Mouse (Mus musculus): ENCODE measurements around the gene Ifnar2.

The Ifnar2 gene

DNA sequence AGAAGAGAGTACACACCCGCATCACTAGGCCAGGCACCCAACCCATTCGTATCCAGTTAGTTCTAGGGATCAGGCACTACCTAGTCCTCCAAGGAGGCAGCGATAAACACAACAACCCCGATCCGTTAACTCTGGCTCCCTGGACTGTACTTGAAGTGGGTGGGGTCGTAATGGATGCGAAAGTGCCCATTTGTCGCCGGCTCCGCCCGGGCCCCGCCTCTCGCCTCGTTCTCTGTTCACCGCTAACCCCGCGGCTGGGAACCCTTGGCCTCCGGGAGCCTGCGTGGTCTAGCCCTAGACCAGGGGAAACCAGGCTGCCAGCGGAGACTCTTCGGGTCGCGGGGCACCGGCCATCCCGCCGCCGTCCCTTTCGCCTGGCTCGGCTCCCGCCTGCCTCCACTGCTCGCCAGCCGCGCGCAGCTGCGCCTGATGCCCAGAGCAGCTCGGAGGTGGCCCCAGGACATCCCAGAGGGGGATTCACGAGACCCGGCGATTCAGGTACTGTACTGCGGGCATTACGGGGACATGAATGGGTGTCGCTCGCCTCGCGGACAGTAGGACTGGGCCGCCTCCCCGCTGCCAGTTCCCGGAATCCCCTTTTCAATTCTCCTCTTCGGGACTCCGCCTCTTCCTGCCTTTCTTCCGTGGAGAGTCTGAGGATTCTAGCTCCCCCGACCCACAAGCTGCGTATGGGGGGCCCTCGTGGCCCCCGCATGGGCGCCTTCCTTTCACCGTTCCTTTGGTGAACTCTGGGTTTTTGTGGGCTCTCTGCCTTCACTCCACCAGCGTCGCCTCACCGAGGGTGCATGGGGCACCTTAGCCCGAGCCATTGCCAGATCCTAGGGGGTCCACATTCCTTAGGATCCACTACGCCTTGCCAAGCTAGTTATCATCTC lies at the start of gene Ifnar2:
Gene Ifnar2 (plus strand): TSS at position 207 of the 896 bp plus-strand sequence.
- peak; percentile 88 to 94 for DNase-seq

DNA sequence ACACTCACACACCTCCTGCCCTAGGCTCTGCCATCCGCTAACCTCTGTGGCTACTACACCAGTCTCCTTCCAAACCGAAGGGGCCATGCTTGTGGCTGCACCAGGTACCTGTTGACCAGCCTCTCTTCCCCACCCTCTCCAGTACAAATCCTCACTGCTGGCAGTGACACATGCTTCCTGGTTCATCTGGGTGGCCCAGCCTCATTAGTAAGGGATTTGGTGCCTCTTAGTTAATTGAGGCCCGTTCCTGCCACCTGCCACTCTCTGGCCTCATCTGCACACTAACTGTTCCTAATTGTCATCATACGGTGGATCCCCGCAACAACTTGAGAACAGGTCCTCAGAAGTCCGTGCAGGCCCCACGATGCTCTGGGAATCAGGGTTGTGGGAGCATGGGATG lies 45.0 kb upstream of the Ifnar2 start:
- DNase-seq: no peak

DNA sequence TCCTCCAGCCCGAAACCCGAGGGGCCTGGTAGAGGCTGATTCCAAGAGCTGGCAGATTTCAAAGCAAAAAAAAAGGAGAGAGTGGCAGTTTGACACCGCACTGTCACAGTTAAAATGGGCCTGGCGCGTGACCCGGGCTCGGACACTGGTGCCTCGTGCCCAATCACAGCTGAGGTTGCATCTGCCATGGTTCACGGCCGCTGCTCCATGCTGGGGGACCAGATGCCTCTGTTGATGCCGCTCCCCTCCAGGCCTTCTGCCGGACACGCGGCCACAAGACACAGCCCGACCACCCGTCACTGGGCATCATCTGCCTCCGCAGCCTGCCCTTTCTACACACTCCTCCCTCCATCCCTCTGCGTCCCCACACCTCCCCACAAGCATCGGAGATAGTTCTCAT lies 43.7 kb upstream of the Ifnar2 start:
- DNase-seq: no peak

DNA sequence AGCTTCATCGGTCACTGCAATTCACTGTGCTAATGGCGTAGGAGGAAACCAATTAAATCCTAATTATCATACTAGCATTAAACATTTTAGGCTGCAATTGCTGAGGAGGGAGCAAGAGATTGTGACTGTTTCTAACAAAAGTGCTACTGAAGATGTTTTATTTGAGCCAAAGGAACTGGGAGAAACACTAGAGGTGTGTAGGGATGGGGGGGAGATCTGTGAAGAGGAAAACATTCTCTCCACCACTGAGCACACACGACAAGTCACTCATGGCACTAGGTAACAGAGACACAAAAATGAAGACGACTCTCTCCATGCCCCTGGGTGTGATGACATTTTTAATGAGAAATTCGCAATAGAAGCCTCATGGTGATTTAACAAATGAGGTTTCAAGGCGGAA lies 42.1 kb upstream of the Ifnar2 start:
- no peak for DNase-seq

DNA sequence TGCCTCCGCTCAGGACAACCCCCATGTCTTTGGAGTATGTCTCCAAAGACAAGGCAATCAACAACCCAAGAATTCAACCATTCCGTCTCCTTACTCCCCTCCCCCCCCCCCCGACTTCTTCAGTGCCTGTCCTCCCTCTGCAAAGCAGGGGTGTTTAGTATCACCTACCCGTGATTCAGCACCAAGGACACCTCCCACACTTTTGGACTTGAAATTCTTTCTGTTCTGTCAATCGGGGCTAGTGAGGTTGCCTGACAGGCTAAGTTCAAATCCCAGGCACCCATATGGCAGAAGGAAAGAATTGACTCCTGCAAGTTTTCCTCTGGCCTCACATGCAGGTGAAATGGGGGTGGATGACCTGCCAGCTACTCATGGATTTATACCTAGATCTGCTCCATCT lies 41.4 kb upstream of the Ifnar2 start:
- DNase-seq: no peak

DNA sequence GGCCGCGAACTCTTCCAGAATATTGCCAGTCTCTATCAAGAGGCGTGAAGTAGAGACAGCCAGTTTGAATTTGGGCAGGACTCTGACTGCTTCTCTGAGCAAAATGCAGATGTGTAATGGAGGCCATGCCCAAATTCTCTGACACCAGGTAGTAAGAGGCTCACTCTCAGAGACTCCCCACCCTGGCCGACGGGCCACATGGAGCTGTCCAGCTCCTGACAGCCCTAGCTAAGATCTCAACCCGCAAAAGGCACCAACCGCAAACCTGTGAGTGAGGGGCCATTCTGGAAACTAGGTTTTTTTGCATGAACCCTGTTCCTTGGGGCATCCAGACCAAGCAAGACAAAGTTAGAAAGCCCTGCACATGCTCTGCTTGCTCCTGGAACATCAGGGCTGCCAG lies 39.7 kb upstream of the Ifnar2 start:
- DNase-seq: no peak

DNA sequence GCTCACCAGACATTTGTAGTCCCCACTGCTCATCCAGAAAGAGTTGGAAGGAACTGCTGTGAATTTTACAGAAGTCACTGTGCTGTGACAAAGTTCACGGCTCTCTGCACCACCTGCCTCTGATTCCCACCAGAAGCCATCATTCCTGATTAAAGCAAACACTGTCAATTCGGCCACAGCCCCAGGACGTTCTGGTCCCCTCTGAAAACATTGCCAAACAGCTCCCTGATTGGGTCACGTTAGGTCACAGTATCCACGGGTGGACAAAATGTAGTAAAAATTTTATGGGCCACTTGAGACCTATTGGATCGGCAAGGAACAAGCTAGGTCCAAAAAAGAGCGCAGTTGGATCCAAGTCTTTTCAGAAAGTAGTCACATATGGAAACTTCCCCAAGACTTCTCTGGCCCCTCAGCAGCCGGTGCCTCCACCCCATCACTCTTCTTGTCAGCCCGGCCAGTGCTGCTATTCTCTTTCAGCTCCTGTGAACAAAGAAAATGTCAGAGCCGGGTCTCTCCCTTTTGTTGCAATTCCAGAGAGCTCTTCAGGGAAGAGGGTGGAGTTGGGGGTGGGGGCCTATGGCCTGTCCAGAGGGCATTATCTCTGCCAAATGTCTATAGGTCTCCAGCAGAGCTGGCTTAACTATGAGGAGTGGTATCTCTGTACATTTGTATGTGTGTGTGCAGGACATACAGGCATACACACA lies 38.2 kb upstream of the Ifnar2 start:
- no peak for DNase-seq

DNA sequence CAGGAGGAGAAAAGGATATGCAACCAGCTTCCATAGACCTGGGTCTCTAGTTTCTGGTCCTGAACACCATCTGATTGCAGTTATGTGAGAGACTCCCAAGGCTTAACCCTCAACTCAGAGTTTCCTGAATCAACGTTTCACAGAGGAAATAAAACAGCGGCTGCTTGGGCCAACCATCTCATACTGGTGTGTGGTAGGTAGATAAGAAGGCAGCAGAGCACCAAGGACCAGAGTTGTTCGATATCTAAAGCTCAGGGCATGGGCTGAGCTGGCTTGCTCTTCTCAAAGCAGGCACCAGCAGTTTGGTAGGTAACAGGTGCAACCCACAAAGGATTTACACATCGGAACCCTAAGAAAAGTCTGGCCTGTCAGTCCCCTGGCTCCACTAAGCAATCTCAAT lies 35.8 kb upstream of the Ifnar2 start:
- DNase-seq: no peak

DNA sequence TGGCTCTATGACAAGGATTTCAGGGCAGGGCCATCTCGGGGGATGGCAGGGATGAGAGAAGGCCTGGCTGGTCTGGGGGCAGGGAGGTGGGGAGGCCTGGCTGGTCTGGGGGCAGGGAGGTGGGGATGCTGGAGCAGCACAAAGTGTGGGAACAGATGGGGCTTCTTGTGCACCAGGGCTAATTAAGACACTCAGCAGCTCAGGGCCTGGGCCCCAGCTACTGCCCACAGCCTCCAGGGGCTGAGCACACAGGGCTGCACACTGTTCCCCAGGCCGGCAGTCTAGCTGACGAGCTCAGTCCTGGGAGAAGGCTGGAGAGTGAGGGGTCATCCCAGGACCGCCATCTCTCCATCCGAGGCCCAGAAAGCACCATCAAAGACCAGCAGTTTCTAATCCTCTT lies 35.1 kb upstream of the Ifnar2 start:
- no peak for DNase-seq

DNA sequence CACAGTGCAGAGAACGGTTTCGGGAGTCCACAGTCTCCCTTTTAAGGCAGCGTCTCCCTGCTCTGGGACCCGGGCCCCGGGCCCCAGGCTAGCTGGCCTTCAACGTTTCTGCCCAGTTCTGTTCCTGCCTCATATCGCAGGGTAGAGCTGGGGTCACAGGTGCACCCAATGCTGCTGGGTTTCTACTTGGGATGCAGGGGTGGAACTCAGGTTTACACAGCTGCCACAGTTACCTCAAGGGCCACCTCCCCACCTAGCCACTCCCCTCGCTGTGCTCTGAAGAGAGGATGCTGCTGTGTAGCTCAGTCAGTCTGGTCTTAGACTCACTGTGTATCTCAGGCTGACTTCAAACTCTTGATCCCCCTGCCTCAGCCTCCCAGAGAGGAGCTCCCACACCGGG lies 26.1 kb upstream of the Ifnar2 start:
- DNase-seq: no peak

DNA sequence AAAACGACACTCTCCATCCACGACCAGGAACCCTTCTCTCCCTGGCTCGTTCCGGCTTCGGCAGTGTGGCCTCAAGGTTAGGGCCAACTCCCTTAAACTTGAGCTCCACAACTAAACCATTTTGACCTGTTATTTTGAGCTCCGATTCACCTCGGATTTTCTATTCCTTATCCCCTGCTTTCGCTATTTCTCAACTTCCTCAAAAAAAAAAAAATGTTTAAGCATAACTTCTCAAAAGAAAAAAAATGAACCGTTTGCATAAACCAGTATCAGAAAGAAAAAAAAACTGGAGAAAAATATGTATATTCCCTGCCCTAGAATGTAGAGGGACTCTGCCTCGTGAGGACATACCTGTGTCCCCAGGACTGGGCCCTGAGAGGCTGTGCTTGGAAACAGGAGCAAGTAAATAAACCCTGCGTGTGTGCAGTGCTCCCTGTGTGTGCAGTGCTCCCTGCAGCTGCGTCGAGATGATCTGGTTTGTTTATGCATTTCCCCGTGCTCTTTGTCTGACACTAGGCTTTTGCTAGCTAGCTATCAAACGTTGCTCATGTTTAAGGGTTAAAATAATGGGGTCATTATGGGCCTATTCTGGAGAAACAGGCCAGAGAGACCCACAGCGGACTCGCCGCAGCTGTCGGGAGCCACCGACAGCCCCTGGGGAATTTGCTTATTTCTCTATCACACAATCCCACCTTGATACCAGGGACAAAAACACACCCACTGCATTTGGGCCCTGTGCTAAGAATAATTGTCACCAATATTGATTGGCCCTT lies 24.9 kb upstream of the Ifnar2 start:
- no peak for DNase-seq

DNA sequence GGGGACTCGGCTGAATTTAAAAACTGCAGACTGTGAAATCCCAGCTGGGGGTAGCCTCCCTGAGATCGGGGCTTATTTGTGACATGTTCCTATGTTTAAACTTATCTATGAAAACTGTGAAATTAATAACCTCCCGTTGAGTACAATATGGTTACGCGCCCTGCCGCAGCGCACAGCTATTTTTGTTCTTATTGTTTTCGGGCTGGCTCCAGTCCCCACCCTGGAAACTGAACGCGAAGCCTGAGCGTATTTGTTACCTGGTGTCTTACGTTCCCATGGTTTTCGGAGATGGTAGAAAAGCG lies 24.4 kb upstream of the Ifnar2 start:
- no peak for DNase-seq

DNA sequence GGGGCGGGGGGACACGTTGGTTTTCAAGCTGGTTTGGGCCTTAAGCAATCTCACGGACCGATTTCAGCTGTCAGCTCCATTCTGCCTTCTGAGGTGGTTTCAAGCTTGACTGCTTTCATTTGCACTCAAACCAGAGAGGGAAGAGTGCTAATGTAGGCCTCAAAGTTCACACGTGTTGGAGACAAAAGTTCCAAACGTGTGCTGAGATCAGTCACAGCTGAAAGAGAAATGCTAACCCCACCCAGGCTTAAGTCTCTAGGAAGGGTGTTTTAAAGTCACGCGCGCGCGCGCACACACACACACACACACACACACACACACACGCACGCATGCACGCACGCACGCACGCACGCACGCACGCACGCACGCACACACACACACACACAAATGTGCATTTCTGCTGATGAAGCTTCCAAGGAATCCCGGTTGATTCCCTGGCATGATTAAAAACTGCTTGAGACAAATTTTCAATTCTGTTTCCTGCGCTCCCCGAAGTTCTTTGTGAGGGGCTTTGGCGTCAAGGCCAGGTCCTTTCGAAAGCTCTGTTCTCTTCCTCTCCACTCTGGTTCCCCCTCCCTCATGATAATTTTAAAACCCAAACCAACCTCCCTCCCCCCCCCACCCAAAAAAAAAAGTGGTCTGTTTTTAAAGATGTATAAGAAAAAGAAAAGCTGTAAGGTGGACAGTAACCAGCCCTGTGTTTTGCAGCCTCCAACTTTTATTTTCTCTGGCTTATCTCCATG lies 23.8 kb upstream of the Ifnar2 start:
- no peak for DNase-seq

DNA sequence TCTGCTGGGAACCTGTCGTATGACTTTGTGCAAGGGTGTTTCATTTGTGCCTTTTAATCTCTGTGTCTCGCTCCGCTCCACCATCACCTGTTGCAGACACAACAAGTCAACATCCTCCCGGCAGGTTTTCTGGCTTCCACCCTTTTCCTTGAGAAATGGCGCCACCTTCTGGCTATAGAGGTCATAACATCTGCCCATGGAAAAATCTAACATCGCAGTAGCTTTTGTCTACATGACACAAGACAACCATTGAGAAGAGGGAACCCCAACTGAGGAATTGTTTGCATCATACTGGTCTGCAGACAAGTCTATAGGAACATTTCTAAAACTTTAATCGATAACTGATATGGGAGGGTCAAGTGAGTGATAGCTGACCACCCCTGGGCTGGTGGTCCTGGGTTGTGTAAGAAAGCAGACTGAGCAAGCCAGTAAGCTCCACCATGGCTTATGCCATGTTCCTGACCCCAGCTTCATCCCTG lies 20.5 kb upstream of the Ifnar2 start:
- DNase-seq: peak in 1 of 2 experiments; percentile 80

DNA sequence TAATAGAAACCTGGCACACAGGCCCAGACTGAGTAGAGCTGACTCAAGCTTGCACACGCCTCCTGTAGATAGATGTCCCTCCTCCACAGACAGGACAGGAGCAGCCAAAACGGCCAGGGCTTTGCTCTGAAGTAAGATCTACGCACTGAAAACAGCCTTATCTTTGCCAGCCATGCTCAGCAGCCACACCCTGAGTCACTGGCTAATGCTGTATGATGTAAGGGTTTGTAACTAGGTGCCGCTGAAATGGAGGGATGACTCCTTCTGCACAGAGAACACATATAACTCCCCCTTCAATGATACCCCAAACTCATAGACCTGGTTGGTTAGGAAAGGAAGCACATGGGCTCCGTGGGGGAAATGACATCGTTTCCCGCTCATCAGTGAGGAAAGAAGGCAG lies 19.8 kb upstream of the Ifnar2 start:
- DNase-seq: no peak

DNA sequence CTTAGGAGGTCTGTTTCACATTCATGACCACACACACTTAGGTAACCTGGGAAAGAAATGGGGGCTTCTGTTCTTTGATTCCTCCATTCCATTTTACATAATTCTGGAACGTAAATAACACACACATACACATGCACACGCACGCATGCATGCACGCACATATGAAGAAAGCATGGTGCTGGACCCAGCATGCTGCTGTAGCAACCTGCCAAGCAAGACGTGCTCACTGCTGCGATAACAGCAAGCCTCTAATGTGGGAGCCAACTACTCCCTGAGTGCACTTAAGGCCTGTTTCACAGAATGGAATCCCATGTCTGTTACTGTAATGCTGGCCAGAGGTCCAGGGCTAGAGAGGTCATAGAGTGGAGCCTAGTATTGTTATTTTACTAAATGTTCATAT lies 19.4 kb upstream of the Ifnar2 start:
- DNase-seq: no peak

DNA sequence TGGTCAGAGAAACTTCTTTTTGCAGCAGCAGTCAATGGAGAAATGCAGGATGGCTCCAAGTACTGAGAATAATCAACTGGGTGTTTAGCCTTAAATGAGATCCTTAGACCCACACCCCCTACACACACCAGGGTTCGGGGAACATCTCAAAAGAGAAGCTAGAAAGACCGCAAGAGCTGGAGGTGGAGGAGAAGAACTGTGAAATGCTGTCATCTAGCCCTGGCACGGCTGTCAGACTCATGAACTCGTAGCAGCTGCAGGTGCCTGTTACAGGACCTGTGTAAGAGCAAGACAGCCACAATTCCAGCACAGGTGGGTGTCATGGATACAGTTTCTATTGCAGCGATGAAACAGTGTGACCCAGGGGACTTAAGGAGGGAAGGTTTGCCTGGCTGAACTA lies 18.9 kb upstream of the Ifnar2 start:
- no peak for DNase-seq

DNA sequence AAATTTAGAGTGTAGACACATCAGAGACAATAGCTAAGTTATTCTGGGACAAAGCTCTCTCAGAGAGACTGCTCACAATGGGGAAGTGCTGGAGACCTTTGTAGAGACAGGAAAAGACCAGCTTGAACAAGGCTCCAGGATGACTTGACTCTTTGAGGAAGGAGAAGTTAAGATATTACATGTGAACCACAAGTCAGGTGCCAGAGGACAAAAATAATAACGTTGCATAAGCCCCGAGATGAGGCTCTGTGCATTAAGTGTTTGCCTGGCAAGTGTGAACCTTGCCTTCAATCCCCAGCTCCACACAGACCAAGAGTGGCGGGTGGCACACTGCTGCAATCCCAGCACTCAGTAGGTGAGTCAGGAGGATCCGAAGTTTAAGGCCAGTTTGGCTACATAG lies 18.0 kb upstream of the Ifnar2 start:
- no peak for DNase-seq

DNA sequence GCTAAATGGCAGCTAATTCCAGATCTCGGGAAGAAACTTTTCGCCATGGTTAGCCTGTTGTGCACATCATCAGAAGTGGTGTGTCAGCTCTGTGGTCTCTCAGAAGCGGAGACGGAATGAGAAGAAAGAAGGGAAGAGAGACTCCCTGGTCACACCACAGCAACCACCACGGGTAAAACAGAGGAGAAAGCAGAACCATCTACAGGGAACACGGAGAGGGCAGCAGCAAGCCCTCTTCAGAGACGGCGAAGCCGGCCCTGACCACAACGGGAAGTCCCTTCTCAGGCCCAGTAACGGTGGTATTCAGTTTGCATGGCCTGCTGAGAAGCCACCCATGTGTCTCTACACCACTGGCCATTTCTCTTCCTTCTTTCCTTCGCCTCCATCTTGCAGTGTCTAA lies 17.4 kb upstream of the Ifnar2 start:
- peak in 1 of 2 experiments; percentile 52 for DNase-seq

DNA sequence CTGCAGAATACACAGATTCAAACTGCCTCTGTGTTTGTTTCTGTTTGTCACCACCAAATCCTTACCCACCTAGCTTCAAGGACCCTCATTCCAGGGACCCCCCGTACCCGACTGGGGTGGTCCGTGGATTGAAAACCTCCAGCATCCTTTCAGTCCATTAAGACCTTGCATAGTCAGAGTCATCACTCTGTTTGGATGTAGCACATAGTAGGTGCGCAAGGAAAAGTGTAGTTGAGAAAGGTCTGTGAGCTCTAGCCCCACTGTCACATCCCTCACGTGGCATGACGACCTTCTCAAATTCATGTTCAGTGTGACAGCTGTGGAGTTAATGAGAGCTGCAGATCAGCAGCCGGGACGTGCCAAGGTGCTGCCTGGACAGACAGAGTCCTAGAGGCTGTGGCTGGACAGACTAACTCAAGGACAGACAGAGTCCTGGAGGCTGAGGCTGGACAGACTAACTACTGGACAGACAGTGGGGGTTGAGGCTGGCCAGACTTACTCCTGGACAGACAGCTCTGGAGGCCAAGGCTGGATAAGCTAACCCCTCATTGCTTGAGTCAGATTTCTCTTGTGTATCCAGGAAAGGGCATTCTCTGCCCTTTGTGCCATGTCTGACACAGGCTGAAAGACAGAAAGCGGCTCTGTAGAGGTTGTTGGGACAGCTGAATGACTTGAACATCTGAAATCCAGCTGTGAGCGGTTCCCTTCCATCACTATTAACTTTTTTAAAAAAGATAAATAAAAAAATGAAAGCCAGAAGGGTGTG lies 15.6 kb upstream of the Ifnar2 start:
- no peak for DNase-seq

DNA sequence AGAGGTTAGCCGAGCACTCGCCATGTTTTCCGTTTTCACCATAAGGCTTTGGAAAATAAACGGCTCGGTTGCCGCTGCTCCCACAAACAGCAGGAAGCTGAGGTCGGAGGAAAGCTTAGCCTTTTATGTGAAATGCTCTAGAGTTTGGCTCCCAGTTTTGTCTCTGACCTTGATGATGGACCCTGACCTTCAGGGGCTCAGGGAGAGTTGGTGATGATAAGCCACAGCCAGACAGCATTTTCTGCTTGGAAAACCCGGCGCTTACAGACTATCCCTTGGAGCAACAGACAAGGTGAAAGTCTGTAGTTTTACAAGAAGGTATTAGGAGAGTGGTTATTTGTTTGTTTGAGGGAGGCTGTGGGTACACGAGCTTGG lies 15.1 kb upstream of the Ifnar2 start:
- no peak for DNase-seq

DNA sequence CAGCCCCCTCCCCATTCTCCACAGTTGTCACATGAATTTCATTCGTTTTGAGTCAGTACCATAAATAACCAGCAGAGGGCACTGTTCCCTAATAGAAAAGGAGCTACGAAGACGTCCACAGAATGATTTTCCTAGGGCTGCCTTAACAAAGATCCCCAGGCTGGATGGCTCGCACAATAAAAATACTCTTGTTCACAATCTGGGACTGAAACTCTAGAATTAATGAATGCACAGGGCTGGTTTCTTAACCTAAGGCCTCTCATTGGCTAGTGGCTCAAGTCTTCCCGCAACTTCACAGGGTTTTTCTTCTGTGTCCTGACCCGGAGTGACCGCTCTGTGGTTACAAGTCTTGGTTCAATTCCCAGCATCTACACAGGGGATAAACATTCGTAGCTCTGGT lies 14.0 kb upstream of the Ifnar2 start:
- DNase-seq: peak in 1 of 2 experiments; percentile 74

All from kidney, postnatal 25 days (tissue).